Mouse (Mus musculus) lung, adult 2 months (tissue): Measurements from ENCODE around the gene Nrip1.

ENCODE experiments used
- CTCF ChIP-seq: fragments of 200-500 bp; IDR thresholded peaks from 2 replicates; pipeline ENCODE4 v1.5.1; 2011; ENCODE audit warnings: mild to moderate bottlenecking, low read length, control low read depth; ENCODE audit not compliant: insufficient read depth
- POLR2A ChIP-seq: fragments of 200-500 bp; IDR thresholded peaks from 2 replicates; pipeline ENCODE4 v1.6.1; 2011; ENCODE audit warnings: low read depth, mild to moderate bottlenecking, control low read depth, low read length, borderline replicate concordance; ENCODE audit errors: extremely low read depth

GRCm38 (mm10) chr16:76316940-76317822, 56.4 kb downstream of the Nrip1 start:
- TF ChIP-seq CTCF (no peak), POLR2A (no peak)
